Mouse (Mus musculus) C2C12 (cell line): ENCODE results near the gene Spire2.

ENCODE experiments used
- CEBPB ChIP-seq: IDR thresholded peaks from one replicate; pipeline ENCODE4 v1.6.1; 2011; ENCODE audit warnings: low read depth, mild to moderate bottlenecking, control low read depth, moderate library complexity
- CTCF ChIP-seq: IDR thresholded peaks from one replicate; pipeline ENCODE4 v1.5.1; 2011; ENCODE audit not compliant: control insufficient read depth, insufficient read depth, insufficient read length
- FOSL1 ChIP-seq: IDR thresholded peaks from one replicate; pipeline ENCODE4 v1.8.0; 2011; ENCODE audit warnings: mild to moderate bottlenecking, low read length; ENCODE audit not compliant: poor library complexity, insufficient read depth, severe bottlenecking
- MAX ChIP-seq: IDR thresholded peaks from one replicate; pipeline ENCODE4 v1.6.1; 2011; ENCODE audit warnings: mild to moderate bottlenecking, control low read depth
- MYOG ChIP-seq: IDR thresholded peaks from one replicate; pipeline ENCODE4 v1.6.1; 2011; ENCODE audit not compliant: control insufficient read depth, insufficient read length; ENCODE audit errors: extremely low read depth

DNA sequence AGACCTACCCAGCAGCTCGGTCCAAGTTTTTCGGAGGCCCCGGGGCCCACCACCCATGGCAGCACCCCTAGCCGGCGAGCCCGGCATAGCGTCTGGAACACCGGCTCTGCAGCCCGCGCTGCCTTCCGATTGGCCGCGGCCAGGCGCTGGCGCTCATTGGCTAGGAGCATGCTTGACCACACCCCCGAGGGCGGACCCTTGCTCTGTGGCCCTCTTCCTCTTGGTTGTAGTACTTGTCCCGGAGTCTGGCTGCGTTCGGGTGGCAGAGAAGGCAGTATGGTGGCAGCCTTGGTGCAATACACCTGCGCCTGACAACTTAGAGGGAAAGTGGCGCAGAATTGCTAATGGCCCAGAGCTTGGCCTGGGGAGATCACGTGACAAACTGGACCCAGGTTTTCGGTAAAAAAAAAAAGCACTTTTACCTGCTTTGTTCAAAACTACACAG, 14.0 kb upstream of the Spire2 start, which contains the start of gene Fanca:
- no peak for TF ChIP-seq CTCF
- TF ChIP-seq FOSL1, result no peak
- no peak for TF ChIP-seq MYOG
- TF ChIP-seq MAX, result no peak
- TF ChIP-seq CEBPB, result no peak
